Mouse (Mus musculus) heart, postnatal 25 days (tissue): ENCODE measurements at regions not wholly inside any gene's neighbourhood (a gene's known extent, or its start where the extent isn't known, plus 50 kb on each side); places are given as distances from the start of the nearest gene placed in this dataset.

ENCODE experiments used
- DNase-seq: peaks from one replicate; pipeline ENCODE4 v3.0.0; 2022; ENCODE audit warnings: low spot score
- intact Hi-C: fragments of 180-260 bp; cut with DNase I; formaldehyde crosslinking; loops from one replicate; pipeline ENCODE4 v1.15.1; 2025

- intact Hi-C loops: no loop called here
- no peak for DNase-seq
Observed at GRCm38 (mm10) chr7:134527351-134527750, 141.9 kb upstream of the D7Ertd443e start.

GRCm38 (mm10) chr7:134528026-134528425, 142.4 kb upstream of the Dock1 start:
- intact Hi-C loops: no loop called here
- no peak for DNase-seq

- intact Hi-C loops: no loop called here
- no peak for DNase-seq
Observed at GRCm38 (mm10) chr7:134534821-134535220, 135.6 kb upstream of the Dock1 start.

GRCm38 (mm10) chr7:134541699-134542098, 128.8 kb upstream of the Dock1 start:
- intact Hi-C loops: no loop called here
- no peak for DNase-seq

GRCm38 (mm10) chr7:134546187-134546586, 124.3 kb upstream of the Dock1 start:
- intact Hi-C loops: no loop called here
- DNase-seq: no peak

- intact Hi-C loops: no loop called here
- no peak for DNase-seq
Observed at GRCm38 (mm10) chr7:134549286-134549919, 121.1 kb upstream of the Dock1 start.

GRCm38 (mm10) chr7:134550221-134550809, 120.1 kb upstream of the Dock1 start:
- DNase-seq: no peak
- intact Hi-C loops: loop anchor here (10.0 kb wide), 1 partner anchor 286 kb away; no protein-coding TSS in a partner anchor

GRCm38 (mm10) chr7:134552051-134552451, 118.4 kb upstream of the Dock1 start:
- intact Hi-C loops: loop anchor here (10.0 kb wide), 1 partner anchor 287 kb away; no protein-coding TSS in a partner anchor
- DNase-seq: no peak

GRCm38 (mm10) chr7:134556061-134556460, 114.4 kb upstream of the Dock1 start:
- intact Hi-C loops: loop anchor here (10.0 kb wide), 1 partner anchor 291 kb away; no protein-coding TSS in a partner anchor
- DNase-seq: no peak

GRCm38 (mm10) chr7:134566322-134566721, 104.1 kb upstream of the Dock1 start:
- intact Hi-C loops: loop anchor here (2.0 to 5.0 kb wide), 3 partner anchors 154 to 712 kb away; no protein-coding TSS in a partner anchor
- no peak for DNase-seq

- intact Hi-C loops: loop anchor here (5.0 kb wide), 2 partner anchors 157 to 347 kb away; no protein-coding TSS in a partner anchor
- no peak for DNase-seq
Observed at GRCm38 (mm10) chr7:134569247-134569646, 101.2 kb upstream of the Dock1 start.

GRCm38 (mm10) chr7:134570176-134570810, 100.2 kb upstream of the Dock1 start:
- DNase-seq: no peak

GRCm38 (mm10) chr7:134581746-134582145, 88.7 kb upstream of the Dock1 start:
- no peak for DNase-seq
- intact Hi-C loops: no loop called here

More at GRCm38 (mm10) chr7:134570176-134570810, 100.2 kb upstream of the Dock1 start:
- intact Hi-C loops: no loop called here

GRCm38 (mm10) chr7:134585478-134585877, 85.0 kb upstream of the Dock1 start:
- intact Hi-C loops: no loop called here
- no peak for DNase-seq

- intact Hi-C loops: no loop called here
- no peak for DNase-seq
Observed at GRCm38 (mm10) chr7:134586990-134587389, 83.5 kb upstream of the Dock1 start.

- no peak for DNase-seq
- intact Hi-C loops: no loop called here
Observed at GRCm38 (mm10) chr7:134607886-134608285, 62.6 kb upstream of the Dock1 start.

- no peak for DNase-seq
- intact Hi-C loops: no loop called here
Observed at GRCm38 (mm10) chr7:134610159-134610558, 60.3 kb upstream of the Dock1 start.

- no peak for DNase-seq
- intact Hi-C loops: no loop called here
Observed at GRCm38 (mm10) chr7:134611371-134611770, 59.1 kb upstream of the Dock1 start.

GRCm38 (mm10) chr7:134612175-134612633, 58.2 kb upstream of the Dock1 start:
- DNase-seq: no peak
- intact Hi-C loops: no loop called here

- intact Hi-C loops: no loop called here
Observed at GRCm38 (mm10) chr7:134619220-134619975, 51.1 kb upstream of the Dock1 start.

More at GRCm38 (mm10) chr7:134619220-134619975, 51.1 kb upstream of the Dock1 start:
- DNase-seq: no peak
